Mouse (Mus musculus): Measurements from ENCODE around the gene Epha3.

Epha3 gene

GRCm38 (mm10) chr16:63783544-63783943 is 80.4 kb downstream of the Epha3 start:
- DNase-seq (ENCODE audit: low read depth): no peak

GRCm38 (mm10) chr16:63782101-63782500 is 81.9 kb downstream of the Epha3 start:
- DNase-seq (ENCODE audit: low read depth): no peak

- no peak for DNase-seq (ENCODE audit: low read depth)
Measured at GRCm38 (mm10) chr16:63780151-63780550, 83.8 kb downstream of the Epha3 start.

GRCm38 (mm10) chr16:63777811-63778210 is 86.2 kb downstream of the Epha3 start:
- no peak for DNase-seq (ENCODE audit: low read depth)

GRCm38 (mm10) chr16:63772566-63772965 is 91.4 kb downstream of the Epha3 start:
- DNase-seq (ENCODE audit: low read depth): no peak

- DNase-seq (ENCODE audit: low read depth): no peak
Measured at GRCm38 (mm10) chr16:63767589-63767988, 96.4 kb downstream of the Epha3 start.

GRCm38 (mm10) chr16:63761177-63761576 is 102.8 kb downstream of the Epha3 start:
- DNase-seq (ENCODE audit: low read depth): no peak

GRCm38 (mm10) chr16:63760112-63760511 is 103.9 kb downstream of the Epha3 start:
- no peak for DNase-seq (ENCODE audit: low read depth)

GRCm38 (mm10) chr16:63753052-63753451 is 110.9 kb downstream of the Epha3 start:
- DNase-seq (ENCODE audit: low read depth): no peak

- no peak for DNase-seq (ENCODE audit: low read depth)
Measured at GRCm38 (mm10) chr16:63747817-63748216, 116.2 kb downstream of the Epha3 start.

- no peak for DNase-seq (ENCODE audit: low read depth)
Measured at GRCm38 (mm10) chr16:63745465-63745864, 118.5 kb downstream of the Epha3 start.

GRCm38 (mm10) chr16:63743208-63743854 is 120.6 kb downstream of the Epha3 start:
- no peak for DNase-seq (ENCODE audit: low read depth)

GRCm38 (mm10) chr16:63719235-63719634 is 144.7 kb downstream of the Epha3 start:
- DNase-seq (ENCODE audit: low read depth): no peak

GRCm38 (mm10) chr16:63717317-63717716 is 146.7 kb downstream of the Epha3 start:
- DNase-seq (ENCODE audit: low read depth): no peak

- no peak for DNase-seq (ENCODE audit: low read depth)
Measured at GRCm38 (mm10) chr16:63706912-63707868, 156.8 kb downstream of the Epha3 start.

GRCm38 (mm10) chr16:63689371-63689770 is 174.6 kb downstream of the Epha3 start:
- DNase-seq (ENCODE audit: low read depth): no peak

- DNase-seq (ENCODE audit: low read depth): no peak
Measured at GRCm38 (mm10) chr16:63684211-63684610, 179.8 kb downstream of the Epha3 start.

GRCm38 (mm10) chr16:63674426-63674825 is 189.5 kb downstream of the Epha3 start:
- DNase-seq (ENCODE audit: low read depth): no peak

GRCm38 (mm10) chr16:63673236-63673840 is 190.6 kb downstream of the Epha3 start:
- no peak for DNase-seq (ENCODE audit: low read depth)

- DNase-seq (ENCODE audit: low read depth): no peak
Measured at GRCm38 (mm10) chr16:63665897-63666464, 198.0 kb downstream of the Epha3 start.

- DNase-seq (ENCODE audit: low read depth): no peak
Measured at GRCm38 (mm10) chr16:63658302-63658974, 205.5 kb downstream of the Epha3 start.

GRCm38 (mm10) chr16:63657743-63658142 is 206.2 kb downstream of the Epha3 start:
- DNase-seq (ENCODE audit: low read depth): no peak
